Mouse (Mus musculus): ENCODE results near the gene Hsd17b1. TPM values are rescaled to one million over a fixed set of nuclear protein-coding genes. Genes with fewer than 3 reads are reported as not detected.

The Hsd17b1 gene
- polyA plus RNA-seq (2016; fragmentation: Nextera tagmentation; extraction: Ambion mirVana) = 0.15 TPM in 1 of 2 replicates, not detected in the other

GRCm38 (mm10) chr11:101078121-101078520 lies at the start of gene Hsd17b1:
Gene Hsd17b1, plus strand, starts transcription at chr11:101078411.
- no peak within 1 kb of the TSS for H3K4me2 ChIP-seq (replicated peaks)
- no peaks in the 10 kb centered on the region for H3K9me3 ChIP-seq
- H3K36me3 ChIP-seq = no peaks in the 10 kb centered on the region
- H3K27ac ChIP-seq = no peak within 1 kb of the TSS
- H3K27me3 ChIP-seq = peaks cover 57% of the 10 kb centered on the region
- no peak for ATAC-seq (ENCODE audit: insufficient number of reproducible peaks, insufficient read depth, low FRiP score, low TSS enrichment)
- WGBS = 69% methylated on average over 9 of the region's 9 CpGs
- no peak within 1 kb of the TSS for H3K9ac ChIP-seq
- H3K4me1 ChIP-seq = peaks cover 7% of the 10 kb centered on the region
- no peak within 1 kb of the TSS for H3K4me3 ChIP-seq

DNA sequence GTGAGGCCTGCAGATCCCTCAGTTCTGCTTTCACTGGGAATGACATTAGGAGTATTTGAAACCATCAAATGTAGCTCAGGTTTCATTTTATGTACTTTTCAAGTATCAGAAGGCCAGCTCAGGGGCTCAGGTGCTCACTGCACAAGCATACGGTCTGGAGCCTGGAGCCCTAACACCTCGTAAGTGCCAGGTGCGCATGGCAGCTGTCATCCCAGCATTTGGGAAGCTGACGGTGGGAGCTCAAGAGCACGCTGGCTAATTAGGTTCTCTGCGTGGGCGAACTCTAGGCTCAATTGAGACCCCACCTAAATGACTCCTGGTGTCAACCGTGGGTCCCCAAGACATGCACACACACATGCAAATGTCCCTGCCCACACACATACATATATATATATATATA lies 48.9 kb upstream of the Hsd17b1 start:
- ATAC-seq (ENCODE audit: insufficient number of reproducible peaks, insufficient read depth, low FRiP score, low TSS enrichment) = no peak
- H3K4me2 ChIP-seq (replicated peaks) = no peak overlapping the region

DNA sequence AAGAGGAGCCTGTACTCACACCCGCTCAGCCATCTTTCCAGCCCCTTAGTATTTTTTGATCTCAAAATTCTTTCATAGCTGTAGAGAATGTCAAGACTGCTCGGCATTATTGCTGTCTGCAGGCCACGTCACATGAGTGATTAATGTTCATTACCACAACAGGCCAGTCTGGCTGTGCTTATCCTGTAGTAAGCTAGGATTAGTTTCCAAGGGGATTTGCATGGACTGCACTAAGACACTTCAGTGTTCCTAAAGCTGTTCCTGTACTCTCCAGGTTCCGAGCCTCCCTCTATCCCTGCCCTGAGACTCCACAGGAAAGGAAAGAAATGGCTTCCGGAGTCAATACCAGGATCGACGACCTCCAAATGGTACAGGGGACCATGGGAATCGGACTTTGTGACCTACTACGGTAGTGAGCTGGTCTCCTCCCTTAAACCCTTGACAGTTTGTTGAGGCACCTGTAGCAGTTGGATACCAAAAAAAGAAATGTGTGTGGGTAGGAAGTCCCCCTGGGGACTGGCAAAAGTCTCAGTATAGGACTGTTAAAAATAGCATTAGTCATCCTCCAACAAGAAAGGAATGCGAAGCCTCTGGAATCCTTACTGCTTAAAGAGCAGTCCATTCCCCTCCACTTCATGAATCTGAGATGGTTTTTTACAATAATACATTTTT lies 47.9 kb upstream of the Hsd17b1 start:
- Histone ChIP-seq H3K27me3 (no peaks in the 10 kb centered on the region), H3K36me3 (peaks cover 45% of the 10 kb centered on the region), H3K4me3 (no peak overlapping the region), H3K4me1 (no peaks in the 10 kb centered on the region), H3K27ac (no peak overlapping the region), H3K4me2 (replicated peaks) (no peak overlapping the region), H3K9ac (no peak overlapping the region), H3K9me3 (no peaks in the 10 kb centered on the region)
- ATAC-seq (ENCODE audit: insufficient number of reproducible peaks, insufficient read depth, low FRiP score, low TSS enrichment) = no peak
- WGBS = 87% methylated on average over 10 of the region's 10 CpGs

More for the DNA sequence above, 48.9 kb upstream of the Hsd17b1 start:
- Histone ChIP-seq H3K27ac (no peak overlapping the region), H3K27me3 (no peaks in the 10 kb centered on the region), H3K9ac (no peak overlapping the region), H3K36me3 (peaks cover 41% of the 10 kb centered on the region), H3K4me3 (no peak overlapping the region), H3K4me1 (no peaks in the 10 kb centered on the region), H3K9me3 (no peaks in the 10 kb centered on the region)
- 89% methylated on average over 8 of the region's 8 CpGs for WGBS

DNA sequence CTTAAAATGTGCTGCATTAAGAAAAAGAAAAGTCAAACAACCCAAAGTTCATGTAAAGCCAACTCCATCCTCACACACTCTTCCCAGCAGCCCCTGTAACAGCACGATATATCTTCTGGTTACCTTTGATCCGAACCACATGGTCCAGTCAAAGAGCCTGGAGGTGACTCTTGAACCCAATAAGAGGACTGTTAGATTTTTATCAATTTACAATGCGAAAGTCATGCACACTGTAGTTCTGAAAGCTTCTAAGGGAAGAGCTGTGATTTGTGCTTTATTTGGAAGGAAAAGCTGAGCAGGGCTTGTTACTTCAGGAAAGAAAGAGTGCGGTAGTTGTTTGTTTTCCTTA lies 47.4 kb upstream of the Hsd17b1 start:
- H3K27me3 ChIP-seq = no peaks in the 10 kb centered on the region
- H3K4me1 ChIP-seq = no peaks in the 10 kb centered on the region
- no peak overlapping the region for H3K9ac ChIP-seq
- H3K36me3 ChIP-seq = peaks cover 44% of the 10 kb centered on the region
- WGBS = 88% methylated on average over 4 of the region's 4 CpGs
- no peaks in the 10 kb centered on the region for H3K9me3 ChIP-seq
- no peak overlapping the region for H3K27ac ChIP-seq
- no peak overlapping the region for H3K4me3 ChIP-seq
- no peak for ATAC-seq (ENCODE audit: insufficient number of reproducible peaks, insufficient read depth, low FRiP score, low TSS enrichment)
- H3K4me2 ChIP-seq (replicated peaks) = no peak overlapping the region

- H3K27ac ChIP-seq = no peak overlapping the region
- H3K9ac ChIP-seq = no peak overlapping the region
- H3K9me3 ChIP-seq = no peaks in the 10 kb centered on the region
- no peak for ATAC-seq (ENCODE audit: insufficient number of reproducible peaks, insufficient read depth, low FRiP score, low TSS enrichment)
- H3K4me1 ChIP-seq = no peaks in the 10 kb centered on the region
- 93% methylated on average over 1 of the region's 1 CpGs for WGBS
- no peak overlapping the region for H3K4me2 ChIP-seq (replicated peaks)
- peaks cover 42% of the 10 kb centered on the region for H3K36me3 ChIP-seq
- no peak overlapping the region for H3K4me3 ChIP-seq
- no peaks in the 10 kb centered on the region for H3K27me3 ChIP-seq
These were observed 46.7 kb upstream of the Hsd17b1 start for GRCm38 (mm10) chr11:101031470-101031869.

GRCm38 (mm10) chr11:101033856-101034500 lies 44.2 kb upstream of the Hsd17b1 start:
- Histone ChIP-seq H3K9ac (no peak overlapping the region), H3K4me2 (replicated peaks) (no peak overlapping the region), H3K36me3 (peaks cover 57% of the 10 kb centered on the region), H3K27me3 (no peaks in the 10 kb centered on the region), H3K4me1 (no peaks in the 10 kb centered on the region), H3K27ac (no peak overlapping the region), H3K4me3 (no peak overlapping the region), H3K9me3 (no peaks in the 10 kb centered on the region)
- WGBS = 93% methylated on average over 17 of the region's 17 CpGs
- ATAC-seq (ENCODE audit: insufficient number of reproducible peaks, insufficient read depth, low FRiP score, low TSS enrichment) = no peak

DNA sequence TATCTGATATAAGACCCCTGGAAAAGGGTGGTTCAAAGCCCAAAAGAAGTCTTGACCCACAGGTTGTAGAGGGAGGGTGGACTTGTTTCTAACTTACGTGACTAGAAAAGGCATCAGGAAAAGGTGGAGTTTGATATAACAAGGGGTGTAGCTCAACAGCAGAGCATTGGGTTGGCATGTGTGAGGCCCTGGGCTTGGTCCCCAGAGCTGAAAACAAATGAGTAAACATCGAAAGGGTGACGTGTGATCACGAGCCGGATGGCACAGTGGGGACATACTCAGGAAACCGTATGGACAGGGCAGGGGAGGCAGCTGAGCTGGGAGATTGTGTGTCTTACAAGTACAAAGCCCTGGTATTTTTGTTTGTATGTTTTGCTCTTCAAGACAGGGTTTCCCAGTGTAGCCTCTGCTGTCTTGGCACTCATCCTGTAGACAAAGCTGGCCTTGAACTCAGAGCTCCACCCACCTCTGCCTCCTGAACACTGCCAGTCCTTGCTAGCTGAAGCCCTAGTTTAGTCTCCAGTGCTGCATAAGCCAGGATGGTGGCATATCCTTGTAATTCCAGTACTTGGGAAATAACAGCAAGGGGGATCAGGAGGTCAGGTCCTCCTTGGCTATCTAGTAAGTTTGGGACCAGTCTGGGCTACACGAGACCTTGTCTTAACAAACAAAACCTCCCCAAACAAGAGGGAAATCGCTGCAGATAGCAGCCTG lies 43.4 kb upstream of the Hsd17b1 start:
- Histone ChIP-seq H3K27ac (no peak overlapping the region), H3K9me3 (no peaks in the 10 kb centered on the region), H3K9ac (no peak overlapping the region), H3K4me3 (no peak overlapping the region), H3K27me3 (no peaks in the 10 kb centered on the region), H3K4me1 (no peaks in the 10 kb centered on the region), H3K4me2 (replicated peaks) (no peak overlapping the region), H3K36me3 (peaks cover 61% of the 10 kb centered on the region)
- 92% methylated on average over 8 of the region's 8 CpGs for WGBS
- no peak for ATAC-seq (ENCODE audit: insufficient number of reproducible peaks, insufficient read depth, low FRiP score, low TSS enrichment)

- no peaks in the 10 kb centered on the region for H3K9me3 ChIP-seq
- no peaks in the 10 kb centered on the region for H3K27me3 ChIP-seq
- WGBS = 91% methylated on average over 4 of the region's 4 CpGs
- H3K9ac ChIP-seq = no peak overlapping the region
- H3K27ac ChIP-seq = no peak overlapping the region
- no peak for ATAC-seq (ENCODE audit: insufficient number of reproducible peaks, insufficient read depth, low FRiP score, low TSS enrichment)
- H3K4me2 ChIP-seq (replicated peaks) = no peak overlapping the region
- H3K4me3 ChIP-seq = no peak overlapping the region
- no peaks in the 10 kb centered on the region for H3K4me1 ChIP-seq
- H3K36me3 ChIP-seq = peaks cover 64% of the 10 kb centered on the region
These were observed 42.9 kb upstream of the Hsd17b1 start for GRCm38 (mm10) chr11:101035328-101035695.

- no peak overlapping the region for H3K9ac ChIP-seq
- 84% methylated on average over 10 of the region's 10 CpGs for WGBS
- no peak overlapping the region for H3K4me3 ChIP-seq
- H3K27ac ChIP-seq = no peak overlapping the region
- H3K27me3 ChIP-seq = no peaks in the 10 kb centered on the region
- no peaks in the 10 kb centered on the region for H3K4me1 ChIP-seq
- no peak overlapping the region for H3K4me2 ChIP-seq (replicated peaks)
- H3K36me3 ChIP-seq = peaks cover 68% of the 10 kb centered on the region
- no peak for ATAC-seq (ENCODE audit: insufficient number of reproducible peaks, insufficient read depth, low FRiP score, low TSS enrichment)
- H3K9me3 ChIP-seq = no peaks in the 10 kb centered on the region
These were observed 40.4 kb upstream of the Hsd17b1 start for GRCm38 (mm10) chr11:101037795-101038194.

DNA sequence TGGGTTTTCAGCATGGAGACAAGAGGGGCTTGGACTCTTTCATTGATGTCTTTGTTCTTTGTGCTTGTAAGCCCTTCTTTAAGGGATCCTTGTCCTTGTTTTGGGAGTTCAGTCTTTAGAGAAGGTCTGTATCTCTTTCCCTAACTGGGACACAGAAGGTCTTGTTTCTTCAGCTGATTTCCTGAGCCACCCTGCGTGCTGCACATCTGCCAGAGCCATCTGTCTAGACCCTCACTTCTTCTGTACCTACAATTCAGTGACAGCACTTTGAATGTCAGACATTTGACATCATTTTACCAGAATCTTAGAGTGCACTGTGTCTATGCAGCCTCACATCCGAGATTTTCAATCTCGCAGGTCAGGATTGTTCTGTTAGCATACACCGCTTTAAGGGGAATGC lies 32.4 kb upstream of the Hsd17b1 start:
- WGBS = 90% methylated on average over 4 of the region's 4 CpGs
- Histone ChIP-seq H3K4me3 (no peak overlapping the region), H3K27me3 (no peaks in the 10 kb centered on the region), H3K9me3 (no peaks in the 10 kb centered on the region), H3K4me1 (no peaks in the 10 kb centered on the region), H3K4me2 (replicated peaks) (no peak overlapping the region), H3K27ac (no peak overlapping the region), H3K36me3 (peaks cover 75% of the 10 kb centered on the region), H3K9ac (no peak overlapping the region)
- no peak for ATAC-seq (ENCODE audit: insufficient number of reproducible peaks, insufficient read depth, low FRiP score, low TSS enrichment)

- Histone ChIP-seq H3K4me3 (no peak overlapping the region), H3K4me1 (no peaks in the 10 kb centered on the region), H3K4me2 (replicated peaks) (no peak overlapping the region), H3K36me3 (peaks cover 77% of the 10 kb centered on the region), H3K27me3 (no peaks in the 10 kb centered on the region), H3K27ac (no peak overlapping the region), H3K9me3 (no peaks in the 10 kb centered on the region), H3K9ac (no peak overlapping the region)
- 60% methylated on average over 9 of the region's 9 CpGs for WGBS
- no peak for ATAC-seq (ENCODE audit: insufficient number of reproducible peaks, insufficient read depth, low FRiP score, low TSS enrichment)
These were observed 31.8 kb upstream of the Hsd17b1 start for GRCm38 (mm10) chr11:101046440-101046839.

DNA sequence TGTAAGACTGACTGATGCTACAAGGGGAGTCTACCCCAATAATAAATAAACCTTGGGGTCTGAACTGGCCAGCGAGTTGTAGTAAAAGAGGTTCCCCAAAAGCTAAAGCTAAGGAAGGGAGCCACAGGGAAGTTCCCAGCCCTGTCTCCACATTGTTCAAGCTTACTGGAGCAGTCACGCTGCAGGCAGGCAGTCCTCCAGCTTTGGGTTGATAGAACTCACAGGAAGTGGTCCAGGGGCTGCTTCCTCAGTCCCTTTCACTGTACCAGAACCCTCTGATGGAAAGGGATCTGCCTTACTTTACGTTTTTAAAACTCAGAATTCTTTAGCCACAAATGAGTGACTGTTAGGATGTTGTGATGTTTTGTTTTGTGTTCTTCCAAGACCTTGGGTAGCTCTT lies 30.7 kb upstream of the Hsd17b1 start:
- no peaks in the 10 kb centered on the region for H3K9me3 ChIP-seq
- no peak overlapping the region for H3K4me3 ChIP-seq
- WGBS = 82% methylated on average over 3 of the region's 3 CpGs
- no peak overlapping the region for H3K4me2 ChIP-seq (replicated peaks)
- no peak overlapping the region for H3K9ac ChIP-seq
- H3K4me1 ChIP-seq = no peaks in the 10 kb centered on the region
- no peaks in the 10 kb centered on the region for H3K27me3 ChIP-seq
- H3K27ac ChIP-seq = no peak overlapping the region
- peaks cover 71% of the 10 kb centered on the region for H3K36me3 ChIP-seq
- ATAC-seq (ENCODE audit: insufficient number of reproducible peaks, insufficient read depth, low FRiP score, low TSS enrichment) = no peak

All from embryonic facial prominence, embryonic 12.5 days (tissue).